Mouse (Mus musculus) hindbrain, embryonic 12.5 days (tissue): Measurements from ENCODE around the gene Arhgef16. TPM values are rescaled to one million over a fixed set of nuclear protein-coding genes. Genes with fewer than 3 reads are reported as not detected.

ENCODE experiments used
- ATAC-seq: fragments of 200-750 bp; cut with Nextera tagmentation; 2 replicates; pipeline ENCODE4 v1.8.0; 2017; ENCODE audit warnings: moderate TSS enrichment; ENCODE audit not compliant: low FRiP score
- H3K27ac ChIP-seq: fragments of 300-500 bp; sonication (generic); 2 replicates; pipeline ENCODE4 v1.5.1; 2016; ENCODE audit warnings: mild to moderate bottlenecking
- H3K27me3 ChIP-seq: fragments of 300-500 bp; sonication (generic); 2 replicates; pipeline ENCODE4 v1.6.1; 2016; ENCODE audit warnings: mild to moderate bottlenecking
- H3K36me3 ChIP-seq: fragments of 300-500 bp; sonication (generic); 2 replicates; pipeline ENCODE4 v1.6.1; 2016; ENCODE audit warnings: mild to moderate bottlenecking
- H3K4me1 ChIP-seq: fragments of 300-500 bp; sonication (generic); 2 replicates; pipeline ENCODE4 v1.6.1; 2016
- H3K4me2 ChIP-seq: fragments of 300-500 bp; sonication (generic); replicated peaks from 2 replicates; pipeline ENCODE4 v1.6.1; 2016; ENCODE audit warnings: mild to moderate bottlenecking
- H3K4me3 ChIP-seq: fragments of 300-500 bp; sonication (generic); 2 replicates; pipeline ENCODE4 v1.5.1; 2016; ENCODE audit warnings: mild to moderate bottlenecking
- H3K9ac ChIP-seq: fragments of 300-500 bp; sonication (generic); 2 replicates; pipeline ENCODE4 v1.6.1; 2016; ENCODE audit warnings: mild to moderate bottlenecking, moderate library complexity
- H3K9me3 ChIP-seq: fragments of 300-500 bp; sonication (generic); replicated peaks from 2 replicates; pipeline ENCODE4 v1.6.1; 2016; ENCODE audit warnings: mild to moderate bottlenecking
- WGBS: fragments of 180-500 bp; shearing (Covaris S2); methylation state at CpG from one replicate; pipeline ENCODE4 v1.1.7; 2016; 5-methylcytosine and 5-hydroxymethylcytosine counted together
- polyA plus RNA-seq: library from polyadenylated mRNA; unstranded; fragments of >200 nt; fragmentation: Nextera tagmentation; extraction: Ambion mirVana; gene quantifications from 2 replicates; pipeline ENCODE4 v1.2.1, GENCODE M21; 2016

Gene Arhgef16
- polyA plus RNA-seq, 1 experiment from 2014 or later, result 4.1 TPM

DNA sequence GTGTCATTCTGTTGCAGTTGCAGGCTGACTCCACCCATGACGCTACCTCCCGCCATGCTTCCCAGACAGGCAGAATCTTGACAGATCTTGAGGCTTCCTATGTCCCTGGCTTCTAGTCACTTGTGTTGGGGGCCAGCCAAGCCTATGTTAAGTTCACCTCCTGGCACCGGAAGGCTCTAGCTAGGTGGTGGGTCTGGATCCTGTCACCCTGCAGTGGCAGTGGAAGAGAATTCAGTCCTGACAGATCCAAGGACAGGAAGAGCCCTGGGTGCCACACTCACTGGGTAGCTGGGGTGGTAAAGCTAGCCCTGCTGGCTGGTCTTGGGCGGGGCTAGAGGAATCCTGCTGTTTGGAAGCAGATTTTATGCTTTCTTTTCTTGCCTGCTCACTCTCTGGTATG, 23.9 kb upstream of the Arhgef16 start:
- Histone ChIP-seq H3K9ac (no peak overlapping the region), H3K36me3 (no peaks in the 10 kb centered on the region), H3K9me3 (no peaks in the 10 kb centered on the region), H3K4me1 (peaks cover 20% of the 10 kb centered on the region), H3K4me3 (no peak overlapping the region), H3K27ac (no peak overlapping the region), H3K27me3 (peaks cover 26% of the 10 kb centered on the region), H3K4me2 (no peak overlapping the region)
- ATAC-seq, result no peak
- WGBS, result 61% methylated on average over 4 of the region's 4 CpGs

DNA sequence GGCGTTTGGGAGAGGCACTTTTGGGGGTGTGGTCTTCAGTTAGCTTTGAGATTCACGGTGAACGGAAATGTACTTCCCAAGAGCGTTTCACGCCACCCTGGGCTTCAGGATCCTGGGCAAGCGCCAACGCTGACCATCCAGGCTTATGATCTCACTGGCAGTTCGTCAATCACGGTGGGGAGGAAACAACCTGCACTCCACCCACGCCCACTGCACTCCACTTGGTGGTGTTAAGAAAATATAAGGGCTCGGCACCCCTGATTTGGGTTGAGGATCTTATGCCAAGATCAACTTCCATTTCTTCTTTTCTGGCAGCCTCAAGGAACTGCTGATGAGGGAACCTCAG, 12.1 kb upstream of the Arhgef16 start:
- H3K36me3 ChIP-seq, result no peaks in the 10 kb centered on the region
- no peak overlapping the region for H3K4me2 ChIP-seq
- H3K27me3 ChIP-seq, result no peaks in the 10 kb centered on the region
- peak overlapping the region; percentile 85 for H3K27ac ChIP-seq
- H3K4me3 ChIP-seq, result no peak overlapping the region
- H3K4me1 ChIP-seq, result peaks cover 11% of the 10 kb centered on the region; the same call in 1 of the 2 replicates
- ATAC-seq, result no peak
- H3K9ac ChIP-seq, result no peak overlapping the region
- H3K9me3 ChIP-seq, result no peaks in the 10 kb centered on the region
- 67% methylated on average over 11 of the region's 11 CpGs for WGBS

DNA sequence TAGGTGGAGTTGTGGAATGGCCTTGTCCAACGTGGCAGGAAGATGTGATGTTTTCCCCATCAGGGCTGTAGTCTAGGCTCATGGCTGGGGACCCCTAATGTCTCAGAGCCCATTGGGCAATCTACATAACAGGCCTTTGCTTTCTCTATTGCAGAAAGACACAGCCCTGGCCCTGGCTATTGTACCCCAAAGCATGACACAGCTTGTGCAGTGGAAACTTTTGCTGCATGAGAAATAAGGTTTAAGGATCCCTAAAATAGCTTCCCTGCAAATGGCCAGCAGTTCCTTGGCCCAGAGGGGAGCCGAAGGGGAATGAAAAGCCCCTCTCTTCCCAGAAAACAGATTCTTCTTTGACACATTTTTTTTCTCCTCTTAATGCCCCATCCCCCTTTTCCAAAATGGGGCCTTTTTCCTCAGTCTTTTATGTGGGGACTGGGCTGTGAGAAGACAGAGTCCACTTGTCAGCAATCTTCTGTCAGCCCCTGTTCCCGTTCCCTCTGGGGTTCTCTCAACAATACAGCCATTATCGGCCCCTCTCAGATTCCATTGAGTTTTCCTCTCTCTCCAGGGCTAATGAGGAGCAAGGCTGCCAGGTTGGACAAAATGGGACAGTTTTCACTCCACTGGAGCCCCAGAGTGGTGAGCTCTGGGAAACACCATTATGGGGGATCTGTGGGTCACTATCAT, 11.6 kb upstream of the Arhgef16 start:
- 31% methylated on average over 4 of the region's 4 CpGs for WGBS
- ATAC-seq, result no peak
- H3K9me3 ChIP-seq, result no peaks in the 10 kb centered on the region

DNA sequence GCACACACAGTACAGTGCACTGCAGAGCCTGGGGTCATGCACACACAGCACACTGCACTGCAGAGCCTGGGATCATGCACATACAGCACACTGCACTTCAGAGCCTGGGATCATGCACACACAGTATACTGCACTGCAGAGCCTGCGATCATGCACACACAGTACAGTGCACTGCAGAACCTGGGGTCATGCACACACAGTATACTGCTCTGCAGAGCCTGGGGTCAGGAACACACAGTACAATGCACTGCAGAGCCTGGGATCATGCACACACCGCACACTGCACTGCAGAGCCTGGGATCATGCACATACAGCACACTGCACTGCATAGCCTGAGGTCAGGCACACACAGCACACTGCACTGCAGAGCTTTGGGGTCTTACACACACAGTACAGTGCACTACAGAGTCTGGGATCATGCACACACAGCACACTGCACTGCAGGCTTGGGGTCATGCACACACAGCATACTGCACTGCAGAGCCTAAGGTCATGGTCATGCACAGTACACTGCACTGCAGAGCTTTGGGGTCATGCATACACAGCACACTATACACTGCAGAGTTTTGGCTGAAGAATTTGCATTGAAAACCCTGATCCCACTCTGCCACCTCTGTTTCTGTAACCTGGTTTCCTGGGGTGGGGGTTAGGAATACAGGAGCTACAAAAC, 10.8 kb upstream of the Arhgef16 start:
- Histone ChIP-seq H3K36me3 (no peaks in the 10 kb centered on the region), H3K27me3 (no peaks in the 10 kb centered on the region), H3K4me3 (no peak overlapping the region), H3K9ac (no peak overlapping the region), H3K9me3 (no peaks in the 10 kb centered on the region), H3K4me2 (no peak overlapping the region), H3K4me1 (peaks cover 11% of the 10 kb centered on the region; the same call in 1 of the 2 replicates), H3K27ac (peak overlapping the region; percentile 85)
- 85% methylated on average over 2 of the region's 2 CpGs for WGBS
- ATAC-seq, result no peak

More for the DNA sequence above, 11.6 kb upstream of the Arhgef16 start:
- Histone ChIP-seq H3K27me3 (no peaks in the 10 kb centered on the region), H3K27ac (peak overlapping the region; percentile 85), H3K4me3 (no peak overlapping the region), H3K36me3 (no peaks in the 10 kb centered on the region), H3K4me1 (peaks cover 11% of the 10 kb centered on the region; the same call in 1 of the 2 replicates), H3K4me2 (no peak overlapping the region), H3K9ac (no peak overlapping the region)

DNA sequence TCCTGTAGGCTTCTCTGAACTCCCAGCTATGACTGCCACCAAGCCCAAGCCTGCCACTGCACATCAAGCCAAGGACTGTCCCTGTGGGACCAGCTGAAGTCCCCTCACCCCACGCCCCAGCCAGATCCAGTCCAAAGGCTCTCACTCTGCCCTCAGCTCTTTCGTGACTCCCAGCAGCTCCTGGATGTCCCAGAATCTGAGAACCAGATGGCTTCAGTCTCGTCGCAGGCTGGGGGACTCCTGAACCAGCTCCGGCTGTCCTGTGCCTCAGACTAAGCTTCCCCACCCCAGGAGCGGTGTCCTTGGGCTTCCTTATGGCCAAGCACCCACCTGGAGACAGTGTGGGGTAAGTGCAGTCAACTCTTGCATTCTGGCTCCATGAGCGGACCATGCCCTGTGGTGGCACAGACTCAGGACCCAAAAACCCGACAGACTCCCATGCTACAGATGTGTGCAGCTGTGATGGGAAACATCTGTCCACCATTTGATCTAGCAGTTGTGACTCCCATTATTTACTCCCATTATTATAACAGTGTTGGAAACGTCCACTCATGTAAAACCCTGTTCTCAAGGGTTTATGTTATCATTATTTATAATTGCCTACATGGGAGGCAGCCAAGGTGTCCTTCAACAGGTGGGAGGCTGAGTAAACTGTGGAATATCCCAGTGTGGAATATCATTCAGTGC, 9.2 kb upstream of the Arhgef16 start:
- no peak for ATAC-seq
- no peaks in the 10 kb centered on the region for H3K9me3 ChIP-seq
- H3K36me3 ChIP-seq, result no peaks in the 10 kb centered on the region
- H3K4me3 ChIP-seq, result no peak overlapping the region
- peaks cover 11% of the 10 kb centered on the region; the same call in 1 of the 2 replicates for H3K4me1 ChIP-seq
- no peak overlapping the region for H3K27ac ChIP-seq
- no peaks in the 10 kb centered on the region for H3K27me3 ChIP-seq
- WGBS, result 79% methylated on average over 9 of the region's 9 CpGs
- no peak overlapping the region for H3K4me2 ChIP-seq
- H3K9ac ChIP-seq, result no peak overlapping the region

DNA sequence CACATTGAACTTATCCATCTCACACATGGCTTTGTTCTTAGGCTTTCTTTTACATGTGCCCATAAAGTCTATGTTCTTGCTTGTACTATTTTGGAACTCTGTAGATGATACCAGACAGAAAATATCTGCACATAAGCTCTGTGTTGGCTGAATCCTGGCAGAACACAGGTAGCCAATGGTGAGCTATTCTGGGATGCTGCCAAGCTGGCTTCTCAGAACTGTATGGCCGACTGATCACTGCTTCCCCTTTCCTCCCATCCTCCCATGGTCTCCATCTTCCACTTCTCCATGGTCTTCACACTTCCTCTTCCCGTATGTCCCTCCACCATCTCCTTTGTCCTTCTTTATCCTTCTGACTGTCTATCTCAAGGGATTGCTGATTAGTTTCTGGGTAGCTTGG, 7.7 kb upstream of the Arhgef16 start:
- H3K4me1 ChIP-seq, result peaks cover 11% of the 10 kb centered on the region; the same call in 1 of the 2 replicates
- H3K9ac ChIP-seq, result no peak overlapping the region
- 87% methylated on average over 2 of the region's 2 CpGs for WGBS
- no peak for ATAC-seq
- no peak overlapping the region for H3K27ac ChIP-seq
- H3K9me3 ChIP-seq, result no peaks in the 10 kb centered on the region
- H3K27me3 ChIP-seq, result no peaks in the 10 kb centered on the region
- H3K36me3 ChIP-seq, result no peaks in the 10 kb centered on the region
- H3K4me3 ChIP-seq, result no peak overlapping the region
- H3K4me2 ChIP-seq, result no peak overlapping the region

DNA sequence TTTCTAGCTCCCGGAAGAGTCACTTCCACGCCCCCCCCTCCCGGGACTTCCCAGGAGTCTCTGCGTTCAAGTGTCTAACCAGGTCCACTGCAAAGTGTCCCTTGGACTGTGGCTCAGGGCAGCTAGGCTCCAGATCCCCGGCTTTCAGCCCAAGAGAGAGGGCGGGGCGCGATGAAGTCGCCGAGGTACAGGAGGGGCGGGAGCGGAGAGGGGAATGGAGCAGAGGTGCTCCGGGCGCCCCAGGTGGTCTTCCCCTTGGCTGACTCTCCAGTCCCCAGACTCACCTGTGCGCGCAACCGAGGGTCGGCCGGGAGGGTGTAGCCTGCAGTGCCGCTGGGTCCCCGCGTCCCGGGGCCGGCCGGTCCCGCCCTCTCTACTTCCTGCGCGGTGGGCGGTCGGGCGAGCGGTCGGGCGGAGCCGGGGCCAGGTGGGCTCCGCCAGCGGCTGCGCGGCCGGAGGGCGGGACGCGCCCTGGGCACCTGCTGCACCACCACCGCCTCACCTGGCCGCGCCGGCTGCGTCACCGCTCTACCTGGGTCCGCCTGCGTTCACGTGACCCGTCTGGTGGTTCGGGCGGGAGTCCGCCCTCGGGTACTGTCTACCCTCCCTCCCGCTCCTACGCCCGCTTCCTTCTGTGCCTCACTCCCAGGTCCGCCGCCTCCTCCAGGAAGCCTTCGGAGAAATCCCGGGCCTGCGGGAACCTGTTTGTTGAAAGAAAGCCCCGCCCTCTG, 1.8 kb downstream of the Arhgef16 start:
- no peaks in the 10 kb centered on the region for H3K36me3 ChIP-seq
- 1% methylated on average over 56 of the region's 66 CpGs for WGBS
- H3K27me3 ChIP-seq, result peaks cover 50% of the 10 kb centered on the region
- no peak for ATAC-seq
- H3K9me3 ChIP-seq, result no peaks in the 10 kb centered on the region
- no peak overlapping the region for H3K9ac ChIP-seq
- peak overlapping the region; percentile 39 for H3K4me3 ChIP-seq
- H3K27ac ChIP-seq, result no peak overlapping the region
- H3K4me2 ChIP-seq, result peak overlapping the region; percentile 66
- peaks cover 13% of the 10 kb centered on the region for H3K4me1 ChIP-seq

DNA sequence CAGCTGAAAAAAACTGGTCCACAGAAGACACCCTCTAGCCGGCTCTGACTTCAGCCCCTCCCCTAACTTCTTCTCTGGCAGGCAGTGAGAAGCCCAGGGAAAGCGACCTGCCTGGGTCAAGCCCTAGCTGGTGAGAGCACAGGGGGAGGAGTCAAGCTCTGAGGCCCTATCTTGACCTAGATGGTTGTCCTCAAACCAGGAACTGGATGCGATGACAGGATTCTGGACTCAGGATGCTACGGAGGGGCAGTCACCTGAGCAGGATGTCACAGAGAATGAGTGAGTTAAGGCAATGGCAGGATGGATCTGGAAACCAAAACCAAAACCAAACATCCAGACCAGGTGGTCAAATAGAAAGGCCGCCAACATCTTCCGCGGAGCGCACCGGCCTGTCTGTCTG, 3.7 kb downstream of the Arhgef16 start:
- Histone ChIP-seq H3K4me3 (no peak overlapping the region), H3K9me3 (no peaks in the 10 kb centered on the region), H3K4me2 (no peak overlapping the region), H3K4me1 (peaks cover 18% of the 10 kb centered on the region), H3K9ac (no peak overlapping the region), H3K36me3 (no peaks in the 10 kb centered on the region), H3K27ac (no peak overlapping the region), H3K27me3 (peaks cover 49% of the 10 kb centered on the region)
- ATAC-seq, result no peak
- WGBS, result 37% methylated on average over 9 of the region's 9 CpGs

DNA sequence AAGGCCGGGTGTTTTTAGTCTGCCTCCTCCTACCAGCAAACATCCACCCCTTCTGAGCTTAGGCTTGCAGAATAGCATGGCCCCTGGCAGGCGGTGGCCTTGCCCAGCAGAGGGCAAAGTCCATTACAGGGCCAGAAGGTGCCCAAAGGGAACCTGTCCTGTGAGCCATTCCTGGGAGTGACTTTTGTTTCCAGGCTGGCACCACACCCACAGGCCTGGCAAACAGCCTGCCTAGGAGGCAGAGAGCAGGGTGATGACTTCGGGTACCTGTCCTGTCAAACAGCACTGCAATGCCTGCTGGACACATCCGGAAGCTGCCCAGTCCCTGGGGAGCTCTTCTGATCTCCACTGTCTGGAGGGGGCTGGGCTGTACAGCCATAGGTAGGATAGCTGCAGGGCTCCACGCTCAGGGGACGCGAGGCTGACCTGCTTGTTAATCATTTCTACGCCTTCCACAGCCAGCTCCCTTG, 7.2 kb downstream of the Arhgef16 start:
- Histone ChIP-seq H3K4me1 (peaks cover 9% of the 10 kb centered on the region), H3K9me3 (no peaks in the 10 kb centered on the region), H3K36me3 (no peaks in the 10 kb centered on the region), H3K9ac (no peak overlapping the region), H3K4me2 (no peak overlapping the region), H3K27me3 (peaks cover 15% of the 10 kb centered on the region), H3K27ac (no peak overlapping the region), H3K4me3 (no peak overlapping the region)
- 40% methylated on average over 8 of the region's 8 CpGs for WGBS
- no peak for ATAC-seq

DNA sequence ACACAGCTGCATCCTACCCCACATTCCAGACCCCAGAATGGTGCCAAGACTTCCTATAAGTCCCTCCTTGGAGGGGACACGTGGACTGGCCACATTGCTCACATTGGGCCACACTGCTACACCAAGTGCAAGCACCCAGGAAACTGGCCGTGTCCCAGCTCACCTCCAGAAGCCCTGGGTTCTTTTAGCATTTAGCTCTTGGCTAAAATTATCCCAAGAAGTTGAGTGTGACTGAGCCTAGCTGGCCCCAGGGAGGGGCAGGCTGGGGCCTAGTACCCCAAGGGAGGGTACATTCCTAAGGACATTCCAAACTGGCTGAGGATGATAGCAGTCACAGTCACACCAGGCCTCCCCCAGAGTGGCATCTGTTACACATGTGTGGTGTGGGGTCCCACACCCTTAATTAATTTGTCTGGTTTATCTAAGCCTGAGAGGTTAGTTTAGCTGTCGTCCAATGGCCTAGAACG, 7.7 kb downstream of the Arhgef16 start:
- H3K9me3 ChIP-seq, result no peaks in the 10 kb centered on the region
- no peaks in the 10 kb centered on the region for H3K36me3 ChIP-seq
- 51% methylated on average over 4 of the region's 4 CpGs for WGBS
- H3K4me1 ChIP-seq, result peaks cover 9% of the 10 kb centered on the region
- H3K9ac ChIP-seq, result no peak overlapping the region
- H3K4me3 ChIP-seq, result no peak overlapping the region
- 0 out of 2 replicates have a peak overlapping the region, but pooled peaks have one; percentile 5 for H3K27ac ChIP-seq
- no peak for ATAC-seq
- peaks cover 10% of the 10 kb centered on the region for H3K27me3 ChIP-seq
- no peak overlapping the region for H3K4me2 ChIP-seq

DNA sequence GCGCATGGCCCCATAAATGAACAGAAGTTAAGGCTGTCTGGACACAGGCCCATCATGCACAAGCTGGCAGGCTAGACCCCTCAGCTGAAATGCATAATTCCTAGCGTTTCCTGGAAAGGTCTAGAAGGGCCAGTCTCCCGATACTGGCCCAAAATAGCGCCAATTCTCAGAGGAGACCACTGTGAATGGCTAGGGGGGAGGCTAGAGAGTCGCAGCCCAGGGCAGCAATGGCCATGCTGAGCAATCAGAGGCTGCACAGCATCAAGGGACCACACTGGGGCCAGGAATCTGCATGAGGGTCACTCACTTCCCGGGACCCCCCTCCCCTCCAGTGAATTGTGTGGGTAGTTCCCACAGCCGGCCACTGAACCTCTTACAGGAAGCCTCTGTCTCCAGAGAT, 17.8 kb downstream of the Arhgef16 start:
- Histone ChIP-seq H3K9ac (no peak overlapping the region), H3K9me3 (no peaks in the 10 kb centered on the region), H3K27me3 (peaks cover 4% of the 10 kb centered on the region; the same call in 1 of the 2 replicates), H3K4me3 (no peak overlapping the region), H3K27ac (no peak overlapping the region), H3K4me2 (no peak overlapping the region), H3K4me1 (no peaks in the 10 kb centered on the region; the same call in 1 of the 2 replicates), H3K36me3 (no peaks in the 10 kb centered on the region)
- ATAC-seq, result no peak
- WGBS, result 76% methylated on average over 7 of the region's 7 CpGs

DNA sequence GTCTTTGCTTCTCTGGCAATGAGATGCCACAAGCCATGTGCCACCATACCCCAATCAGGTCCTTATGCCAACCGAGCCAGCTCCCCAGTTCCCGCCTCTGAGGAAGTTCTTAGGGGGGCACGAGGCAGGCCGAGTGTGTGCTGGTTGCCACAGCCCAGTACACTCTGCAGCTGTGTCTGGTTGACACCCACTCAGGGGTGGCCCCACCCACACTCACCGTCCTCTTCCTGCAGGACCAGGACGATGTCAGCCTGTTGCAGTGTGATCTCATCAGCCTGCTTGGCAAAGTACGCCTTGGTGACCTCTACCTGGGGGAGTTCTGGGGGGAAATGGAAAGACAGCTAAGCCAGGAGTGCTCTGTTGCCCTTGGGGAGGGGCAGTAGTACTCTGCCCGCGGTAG, 22.0 kb downstream of the Arhgef16 start:
- ATAC-seq, result no peak
- 85% methylated on average over 9 of the region's 9 CpGs for WGBS

More for the DNA sequence above, 22.0 kb downstream of the Arhgef16 start:
- H3K9ac ChIP-seq, result no peak overlapping the region
- no peak overlapping the region for H3K4me2 ChIP-seq
- no peaks in the 10 kb centered on the region for H3K9me3 ChIP-seq
- no peak overlapping the region for H3K4me3 ChIP-seq
- no peaks in the 10 kb centered on the region for H3K27me3 ChIP-seq
- no peaks in the 10 kb centered on the region for H3K36me3 ChIP-seq
- H3K4me1 ChIP-seq, result no peaks in the 10 kb centered on the region
- H3K27ac ChIP-seq, result no peak overlapping the region
